Mouse (Mus musculus): ENCODE measurements around the gene Zfr. TPM values are rescaled to one million over a fixed set of nuclear protein-coding genes. Genes with fewer than 3 reads are reported as not detected.

The Zfr gene
- total and polyA plus RNA-seq, 2 experiments: 34.2 to 46.2 TPM

DNA sequence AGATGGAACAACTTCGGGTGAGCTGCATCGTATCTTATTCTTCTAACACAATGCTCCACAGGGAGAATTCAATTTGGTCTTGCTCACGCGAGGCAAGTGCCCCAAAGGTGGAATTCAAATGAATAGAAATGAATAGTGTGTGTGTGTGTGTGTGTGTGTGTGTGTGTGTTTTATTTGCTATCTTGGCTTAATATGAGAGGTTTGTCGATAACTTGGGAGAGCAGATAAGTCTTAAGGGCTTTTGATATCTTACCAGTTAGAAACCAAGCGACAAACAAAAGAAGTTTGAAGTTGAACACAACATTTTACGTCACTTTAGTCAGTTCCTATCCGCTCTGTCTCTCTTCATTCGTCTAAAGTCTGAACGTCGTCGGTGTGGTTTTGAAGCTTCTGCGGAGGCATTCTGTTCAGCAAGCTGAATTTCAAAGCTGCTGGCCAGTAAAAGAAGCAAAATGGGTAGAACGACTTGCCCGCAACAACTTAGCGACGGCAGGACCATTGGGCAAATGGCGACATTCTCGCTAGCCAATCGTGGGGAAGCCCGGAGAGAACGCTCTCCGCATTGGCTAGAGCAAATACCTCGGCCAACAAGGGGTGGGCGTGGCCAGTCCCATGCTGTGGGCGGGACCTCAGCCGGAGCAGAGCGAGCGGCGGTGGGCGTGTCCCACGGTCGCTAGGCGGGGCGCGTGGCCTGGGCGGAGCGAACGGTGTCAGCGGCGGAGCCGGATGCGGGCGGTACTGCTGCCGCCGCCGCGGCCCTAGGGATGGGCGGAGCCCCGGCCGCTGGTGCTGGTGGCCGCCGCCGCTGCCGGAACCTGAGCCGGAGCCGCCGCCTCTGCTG lies 86.9 kb downstream of the Zfr start, which contains the start of gene Mtmr12:
Gene Mtmr12, plus strand, starts transcription at position 710 of the 841 bp plus-strand sequence.
- TF ChIP-seq CTCF (IDR thresholded peaks at IDR 0.05; ENCODE audit: low read depth, low read length) (no peak), POLR2A (IDR thresholded peaks at IDR 0.05; ENCODE audit: extremely low read depth, insufficient read depth, low read length) (peak; percentile 68; the same call in 1 of the 2 replicates)
- Histone ChIP-seq H3K36me3 (ENCODE audit: control insufficient read depth, insufficient read depth, low read length) (no peaks in the 10 kb centered on the region), H3K27ac (replicated peaks; ENCODE audit: insufficient read depth, low read depth, low read length) (peak within 1 kb of the TSS; percentile 82), H3K27me3 (ENCODE audit: control insufficient read depth, insufficient read depth, low read length) (no peaks in the 10 kb centered on the region), H3K4me1 (ENCODE audit: control insufficient read depth, insufficient read depth, low read length) (peaks cover 26% of the 10 kb centered on the region), H3K79me2 (ENCODE audit: control insufficient read depth, insufficient read depth, low read length) (peaks cover 20% of the 10 kb centered on the region), H3K9ac (ENCODE audit: low read depth, low read length) (peak within 1 kb of the TSS; percentile 99), H3K4me3 (ENCODE audit: insufficient read depth, low read depth, low read length) (peak within 1 kb of the TSS; percentile 96)
- DNase-seq (ENCODE audit: extremely low read depth, low read depth, low spot score): peak; percentile 94
- under 1% methylated on average over 58 of the region's 58 CpGs for WGBS

- no peak for DNase-seq (ENCODE audit: extremely low read depth, low read depth, low spot score)
- no peaks in the 10 kb centered on the region for H3K27me3 ChIP-seq (ENCODE audit: control insufficient read depth, insufficient read depth, low read length)
- H3K27ac ChIP-seq (replicated peaks; ENCODE audit: insufficient read depth, low read depth, low read length): peak overlapping the region; percentile 82
- TF ChIP-seq CTCF (IDR thresholded peaks at IDR 0.05; ENCODE audit: low read depth, low read length) (no peak), POLR2A (IDR thresholded peaks at IDR 0.05; ENCODE audit: extremely low read depth, insufficient read depth, low read length) (no peak)
- 1% methylated on average over 67 of the region's 73 CpGs for whole genome bisulfite sequencing
- peaks cover 26% of the 10 kb centered on the region for H3K4me1 ChIP-seq (ENCODE audit: control insufficient read depth, insufficient read depth, low read length)
- H3K79me2 ChIP-seq (ENCODE audit: control insufficient read depth, insufficient read depth, low read length): peaks cover 28% of the 10 kb centered on the region
- H3K4me3 ChIP-seq (ENCODE audit: insufficient read depth, low read depth, low read length): peak overlapping the region; percentile 96
- H3K9ac ChIP-seq (ENCODE audit: low read depth, low read length): peak overlapping the region; percentile 99
- no peaks in the 10 kb centered on the region for H3K36me3 ChIP-seq (ENCODE audit: control insufficient read depth, insufficient read depth, low read length)
These were observed 87.7 kb downstream of the Zfr start for GRCm38 (mm10) chr15:12205160-12205901.

- TF ChIP-seq POLR2A (IDR thresholded peaks at IDR 0.05; ENCODE audit: extremely low read depth, insufficient read depth, low read length) (no peak), CTCF (IDR thresholded peaks at IDR 0.05; ENCODE audit: low read depth, low read length) (no peak)
- WGBS: 4% methylated on average over 14 of the region's 14 CpGs
- peak overlapping the region; percentile 1; the same call in 1 of the 2 replicates for H3K9ac ChIP-seq (ENCODE audit: low read depth, low read length)
- no peaks in the 10 kb centered on the region for H3K36me3 ChIP-seq (ENCODE audit: control insufficient read depth, insufficient read depth, low read length)
- peaks cover 26% of the 10 kb centered on the region for H3K4me1 ChIP-seq (ENCODE audit: control insufficient read depth, insufficient read depth, low read length)
- peak; percentile 43 for DNase-seq (ENCODE audit: extremely low read depth, low read depth, low spot score)
- peak overlapping the region; percentile 30; the same call in 1 of the 2 replicates for H3K27ac ChIP-seq (replicated peaks; ENCODE audit: insufficient read depth, low read depth, low read length)
- H3K4me3 ChIP-seq (ENCODE audit: insufficient read depth, low read depth, low read length): peak overlapping the region; percentile 96; the same call in 1 of the 2 replicates
- peaks cover 31% of the 10 kb centered on the region for H3K79me2 ChIP-seq (ENCODE audit: control insufficient read depth, insufficient read depth, low read length)
- H3K27me3 ChIP-seq (ENCODE audit: control insufficient read depth, insufficient read depth, low read length): no peaks in the 10 kb centered on the region
These were observed 88.4 kb downstream of the Zfr start for GRCm38 (mm10) chr15:12205902-12206645.

DNA sequence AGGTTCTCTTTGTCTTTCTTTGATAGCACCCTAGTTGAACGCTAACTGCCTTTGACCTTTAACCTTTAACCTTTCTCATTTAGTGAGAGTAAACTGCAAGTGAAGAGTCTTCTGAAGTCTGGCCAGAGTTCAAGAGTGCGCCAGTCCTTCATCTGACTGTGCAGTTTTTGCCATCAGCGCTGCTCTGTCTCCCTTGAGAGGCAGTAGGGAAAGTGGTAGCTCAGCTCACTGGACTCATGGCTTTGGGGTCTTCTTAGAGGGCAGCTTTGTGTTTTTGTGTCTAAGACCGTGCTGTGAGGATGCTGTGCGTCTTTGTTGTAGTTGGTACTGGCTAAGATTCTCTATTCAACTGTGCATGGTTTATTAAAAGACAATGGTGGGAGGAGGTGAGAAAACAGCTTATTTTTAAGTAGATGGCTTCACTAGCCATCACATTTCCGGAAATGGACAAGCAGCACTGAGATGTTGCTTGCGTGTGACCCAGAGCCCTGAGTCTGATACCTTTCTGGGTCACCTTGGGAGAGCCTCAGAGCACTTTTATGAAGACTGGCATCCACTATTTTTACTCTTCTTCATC lies 89.1 kb downstream of the Zfr start:
- 17% methylated on average over 7 of the region's 7 CpGs for WGBS
- no peaks in the 10 kb centered on the region for H3K27me3 ChIP-seq (ENCODE audit: control insufficient read depth, insufficient read depth, low read length)
- H3K9ac ChIP-seq (ENCODE audit: low read depth, low read length): no peak overlapping the region
- peak; percentile 96 for DNase-seq (ENCODE audit: extremely low read depth, low read depth, low spot score)
- no peaks in the 10 kb centered on the region for H3K36me3 ChIP-seq (ENCODE audit: control insufficient read depth, insufficient read depth, low read length)
- H3K4me3 ChIP-seq (ENCODE audit: insufficient read depth, low read depth, low read length): no peak overlapping the region
- peak overlapping the region; percentile 77 for H3K27ac ChIP-seq (replicated peaks; ENCODE audit: insufficient read depth, low read depth, low read length)
- TF ChIP-seq POLR2A (IDR thresholded peaks at IDR 0.05; ENCODE audit: extremely low read depth, insufficient read depth, low read length) (no peak), CTCF (IDR thresholded peaks at IDR 0.05; ENCODE audit: low read depth, low read length) (no peak)
- H3K79me2 ChIP-seq (ENCODE audit: control insufficient read depth, insufficient read depth, low read length): peaks cover 36% of the 10 kb centered on the region
- H3K4me1 ChIP-seq (ENCODE audit: control insufficient read depth, insufficient read depth, low read length): peaks cover 26% of the 10 kb centered on the region

- no peaks in the 10 kb centered on the region for H3K36me3 ChIP-seq (ENCODE audit: control insufficient read depth, insufficient read depth, low read length)
- WGBS: 17% methylated on average over 6 of the region's 6 CpGs
- H3K27me3 ChIP-seq (ENCODE audit: control insufficient read depth, insufficient read depth, low read length): no peaks in the 10 kb centered on the region
- H3K9ac ChIP-seq (ENCODE audit: low read depth, low read length): peak overlapping the region; percentile 25; the same call in 1 of the 2 replicates
- H3K79me2 ChIP-seq (ENCODE audit: control insufficient read depth, insufficient read depth, low read length): peaks cover 37% of the 10 kb centered on the region
- H3K4me1 ChIP-seq (ENCODE audit: control insufficient read depth, insufficient read depth, low read length): peaks cover 26% of the 10 kb centered on the region
- peak; percentile 95 for DNase-seq (ENCODE audit: extremely low read depth, low read depth, low spot score)
- TF ChIP-seq POLR2A (IDR thresholded peaks at IDR 0.05; ENCODE audit: extremely low read depth, insufficient read depth, low read length): no peak
- TF ChIP-seq CTCF (IDR thresholded peaks at IDR 0.05; ENCODE audit: low read depth, low read length): no peak
- peak overlapping the region; percentile 21; the same call in 1 of the 2 replicates for H3K4me3 ChIP-seq (ENCODE audit: insufficient read depth, low read depth, low read length)
- H3K27ac ChIP-seq (replicated peaks; ENCODE audit: insufficient read depth, low read depth, low read length): peak overlapping the region; percentile 77
These were observed 90.0 kb downstream of the Zfr start for GRCm38 (mm10) chr15:12207556-12208090.

All from liver, adult 2 months (tissue).